Mouse (Mus musculus) olfactory bulb, adult 2 months (tissue): ENCODE data around the gene Cnih3.

Source experiments
- CTCF ChIP-seq: fragments of 200-500 bp; IDR thresholded peaks from 2 replicates; pipeline ENCODE4 v1.5.1; 2012; ENCODE audit warnings: low read depth, mild to moderate bottlenecking, low read length, moderate library complexity; ENCODE audit not compliant: insufficient read depth
- POLR2A ChIP-seq: fragments of 200-500 bp; IDR thresholded peaks from 2 replicates; pipeline ENCODE4 v1.6.1; 2012; ENCODE audit warnings: mild to moderate bottlenecking, low read depth, low read length, moderate library complexity; ENCODE audit not compliant: insufficient read depth

DNA sequence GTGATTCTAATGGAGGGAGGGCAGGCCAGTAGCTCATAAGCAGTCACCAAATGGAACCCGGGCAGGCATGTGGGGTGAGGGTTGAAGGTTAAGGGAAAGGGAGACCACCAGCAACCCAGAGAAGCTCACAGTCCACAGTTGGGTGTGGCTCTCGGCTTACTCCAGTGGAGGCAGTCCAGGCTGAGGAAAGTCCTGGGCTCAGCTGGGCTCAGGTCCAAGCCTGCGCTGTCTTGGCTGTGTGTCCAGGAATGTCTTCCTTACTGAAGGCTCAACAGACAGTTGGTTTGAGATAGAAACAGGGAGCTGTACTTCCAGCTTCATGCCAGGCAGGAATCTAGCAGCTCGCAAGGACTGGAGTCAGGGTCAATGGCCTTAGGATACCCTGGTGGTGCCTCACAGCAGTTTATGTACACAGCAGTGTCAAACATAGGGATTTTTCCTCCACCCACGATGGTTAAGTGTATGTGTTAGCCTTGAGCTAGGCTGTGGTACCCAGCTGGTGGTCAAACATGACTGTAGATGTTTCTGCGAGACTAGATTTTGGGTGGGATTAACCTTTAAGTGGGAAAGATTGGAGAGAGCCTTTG lies 65.6 kb downstream of the Cnih3 start:
- TF ChIP-seq CTCF (no peak), POLR2A (no peak)
